Mouse (Mus musculus) gastrocnemius, postnatal 36 days (tissue): Measurements from ENCODE around the gene Cd83. TPM values are rescaled to one million over a fixed set of nuclear protein-coding genes. Genes with fewer than 3 reads are reported as not detected.

Experiments used
- DNase-seq, 2 experiments: peaks; one replicate each; pipeline ENCODE4 v3.0.0; 2022
- intact Hi-C: fragments of 180-260 bp; cut with DNase I; formaldehyde crosslinking; loops from one replicate; pipeline ENCODE4 v1.15.1; 2025
- long read RNA-seq, 2 experiments: library from polyadenylated mRNA; stranded (forward); transcript quantifications; one replicate each; pipeline ENCODE4 v2.0.0; 2021
- total RNA-seq, 2 experiments: library from RNA; stranded (reverse); gene quantifications; 2 replicates each; pipeline ENCODE4 v1.2.3; 2021

Cd83 gene
- total RNA-seq: 1 to 10 TPM in 1 of 2 experiments, under 1 TPM in 1; 0.84 to 1.0 TPM
- long read RNA-seq, experiment 1, partial matches to known transcripts: 0 of 5 reads
- long read RNA-seq, experiment 1, other reads (novel, unspliced or antisense): 1 of 5 reads
- long read RNA-seq, experiment 2, transcript Cd83-201 (5 exons, 2,477 nt): major isoform, 5 of 8 reads
- long read RNA-seq, experiment 2, partial matches to known transcripts: 0 of 8 reads
- long read RNA-seq, experiment 2, other reads (novel, unspliced or antisense): 3 of 8 reads

DNA sequence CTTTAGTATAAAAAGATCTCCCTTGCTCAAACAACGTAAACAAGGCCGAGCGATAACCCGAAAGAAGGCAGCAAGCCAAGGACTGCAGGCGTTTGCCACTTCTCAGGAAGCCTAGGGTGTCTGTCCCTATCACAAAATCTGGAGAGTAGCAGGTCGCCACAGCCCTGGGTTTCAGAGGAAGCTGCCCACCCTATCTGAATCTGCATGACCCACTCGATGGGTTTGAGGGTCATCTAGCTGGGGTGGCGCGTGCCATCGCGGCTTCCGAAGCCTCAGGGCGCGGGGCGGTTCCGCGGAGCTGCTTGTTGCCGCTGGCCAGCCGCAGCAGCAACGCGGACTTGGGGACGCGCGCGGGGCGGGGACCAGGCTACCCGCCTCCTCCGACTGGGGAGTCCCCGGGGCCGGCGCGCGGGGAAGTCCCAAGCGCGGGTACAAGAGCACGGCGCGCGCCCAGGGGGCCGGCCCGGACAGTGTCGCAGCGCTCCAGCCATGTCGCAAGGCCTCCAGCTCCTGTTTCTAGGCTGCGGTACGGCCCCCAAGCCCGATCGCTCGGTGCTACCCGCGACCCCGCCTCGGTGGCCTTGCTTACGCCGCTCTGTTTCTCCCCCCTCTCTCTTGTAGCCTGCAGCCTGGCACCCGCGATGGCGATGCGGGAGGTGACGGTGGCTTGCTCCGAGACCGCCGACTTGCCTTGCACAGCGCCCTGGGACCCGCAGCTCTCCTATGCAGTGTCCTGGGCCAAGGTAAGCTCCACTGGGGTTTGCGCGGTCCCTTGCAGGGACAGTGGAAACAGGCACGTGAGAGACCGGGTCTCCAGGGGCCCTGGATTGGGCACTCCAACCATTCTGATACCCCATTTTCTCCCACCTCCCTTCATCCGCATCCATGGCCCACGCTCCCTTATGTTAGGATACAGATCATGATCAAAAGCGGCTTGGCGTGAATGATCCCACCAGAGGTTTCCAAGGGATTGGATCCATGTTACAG, at the start of gene Cd83:
Gene Cd83, plus strand, starts transcription at position 51 of the 987 bp plus-strand sequence.
- intact Hi-C loops: no loop called here
- peak; percentile 56 for DNase-seq

DNA sequence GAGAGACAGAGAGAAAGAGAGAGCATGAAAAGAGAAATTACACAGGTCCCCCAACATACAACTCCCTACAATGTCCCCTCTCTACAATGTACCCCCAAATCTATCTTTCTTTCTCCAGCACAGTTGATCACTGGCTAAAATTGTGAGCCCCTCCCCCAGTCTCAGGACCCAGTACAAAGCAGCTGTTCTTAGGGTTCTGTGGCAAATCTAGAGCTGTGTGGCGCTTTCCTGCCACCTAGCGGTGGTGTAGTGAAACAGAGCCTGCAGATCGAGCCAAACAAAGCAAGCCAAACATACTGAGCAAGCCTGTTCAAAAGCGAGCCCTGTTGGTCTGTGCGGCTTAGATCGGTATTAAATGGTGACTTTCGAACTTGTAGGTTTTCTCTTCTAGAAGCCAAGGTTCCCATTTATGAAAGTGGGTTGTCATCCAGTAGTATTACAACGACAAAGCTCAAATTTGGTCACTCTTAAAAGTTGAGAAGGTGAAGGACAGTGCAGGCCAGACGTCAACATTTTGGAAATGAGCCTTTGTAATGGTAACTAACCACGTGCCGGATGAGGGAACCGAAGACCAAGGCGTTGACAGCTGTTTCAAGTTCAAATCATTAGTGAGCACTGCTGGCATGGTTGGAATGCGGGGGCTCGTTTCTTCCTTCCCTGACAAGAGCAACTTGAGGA, 44.8 kb upstream of the Cd83 start:
- peak; percentile 55 to 66 for DNase-seq
- intact Hi-C loops: loop anchor here (5.0 kb wide), 1 partner anchor 557 kb away; no protein-coding TSS in a partner anchor

DNA sequence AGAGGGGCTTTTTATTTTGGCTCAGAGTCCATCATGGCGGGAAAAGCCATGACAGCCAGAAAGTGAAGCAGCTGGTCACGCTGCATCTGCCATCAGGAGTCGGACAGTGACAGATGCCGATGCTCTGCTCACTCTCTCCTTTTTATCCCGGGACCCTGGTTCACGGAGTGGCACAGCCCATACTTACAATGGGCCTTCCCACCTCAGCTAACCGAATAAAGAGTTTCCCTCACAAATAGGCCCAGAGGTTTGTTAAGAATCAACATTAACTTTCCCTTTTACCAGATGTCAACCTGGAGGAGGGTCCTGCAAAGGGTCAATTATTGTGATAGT, 44.3 kb upstream of the Cd83 start:
- DNase-seq: no peak
- intact Hi-C loops: no loop called here

DNA sequence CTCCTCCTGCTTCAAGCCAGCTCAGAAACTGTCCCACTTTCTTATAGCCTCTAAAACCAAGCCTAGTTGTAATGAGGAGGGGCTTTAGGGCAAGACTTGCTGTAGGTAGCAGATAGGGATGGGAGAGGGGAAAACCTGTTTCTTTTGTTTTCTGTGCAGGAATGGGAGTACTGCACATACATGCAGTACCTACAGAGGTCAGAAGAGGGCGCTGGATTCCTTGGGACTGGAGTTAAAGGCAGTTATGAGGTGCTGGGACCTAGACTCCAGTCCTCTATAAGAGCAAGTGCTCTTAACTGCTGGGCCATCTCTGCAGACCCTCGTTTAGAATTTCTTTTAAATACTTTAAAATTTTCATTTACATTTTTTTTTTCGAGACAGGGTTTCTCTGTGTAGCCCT, 41.9 kb upstream of the Cd83 start:
- intact Hi-C loops: no loop called here

DNA sequence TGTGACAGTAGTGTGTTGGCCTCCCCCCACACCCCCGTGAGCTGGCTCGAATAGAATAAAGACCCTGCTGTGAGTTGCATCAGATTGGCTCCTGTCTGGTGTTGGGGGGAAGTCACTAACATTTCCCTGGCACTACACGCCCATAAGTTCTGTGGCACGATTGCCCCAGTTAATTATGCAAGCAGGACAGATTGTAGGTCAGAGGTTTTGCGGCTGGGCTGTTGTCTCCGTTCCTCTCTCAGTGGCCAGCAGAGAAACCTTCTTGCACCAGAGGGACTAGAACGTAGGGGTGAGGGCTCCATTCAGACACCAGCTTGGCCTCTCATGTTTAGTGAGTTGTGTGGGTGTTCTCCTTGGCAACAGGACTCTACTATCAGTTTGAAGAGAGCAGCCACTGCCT, 40.3 kb upstream of the Cd83 start:
- intact Hi-C loops: no loop called here
- no peak for DNase-seq

More for the DNA sequence above, 41.9 kb upstream of the Cd83 start:
- DNase-seq: no peak

DNA sequence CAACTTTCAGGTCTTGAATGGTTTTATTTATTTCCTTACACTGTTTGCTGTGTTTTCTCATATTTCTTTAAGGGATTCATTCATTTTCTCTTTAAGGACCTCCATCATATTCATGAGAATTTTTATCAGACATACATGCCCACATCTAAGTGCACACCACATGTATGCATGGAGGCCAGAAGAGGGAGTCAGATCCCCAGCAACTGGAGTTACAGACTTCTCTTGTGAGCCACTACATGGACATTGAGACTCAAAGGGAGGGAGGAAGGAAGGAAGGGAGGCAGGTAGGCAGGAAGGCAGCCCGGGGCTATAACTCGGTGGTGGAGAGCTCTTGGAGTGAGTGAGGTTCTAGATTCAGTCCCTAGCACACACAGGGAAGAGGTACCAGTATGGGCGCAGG, 34.3 kb upstream of the Cd83 start:
- intact Hi-C loops: no loop called here

DNA sequence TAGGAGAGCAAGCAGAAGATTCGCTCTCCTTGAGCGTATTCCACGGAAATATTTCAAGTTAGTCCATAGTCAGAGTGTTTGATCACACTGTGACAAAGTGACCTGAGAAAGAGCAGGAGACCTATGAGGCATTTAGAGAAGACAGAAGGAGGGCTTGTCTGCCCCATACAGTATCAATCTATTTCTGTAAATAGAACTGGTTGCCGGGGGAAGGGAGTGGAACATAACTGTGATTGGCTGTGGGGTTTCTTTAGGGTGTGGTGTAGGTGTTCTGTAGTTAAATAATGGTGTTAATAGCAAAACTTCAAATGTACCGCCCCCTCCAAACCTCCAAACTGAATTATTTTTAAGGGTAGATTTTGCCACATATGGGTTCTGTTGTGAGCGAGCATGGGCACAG, 33.6 kb upstream of the Cd83 start:
- DNase-seq: no peak
- intact Hi-C loops: no loop called here

More for the DNA sequence above, 34.3 kb upstream of the Cd83 start:
- no peak for DNase-seq

DNA sequence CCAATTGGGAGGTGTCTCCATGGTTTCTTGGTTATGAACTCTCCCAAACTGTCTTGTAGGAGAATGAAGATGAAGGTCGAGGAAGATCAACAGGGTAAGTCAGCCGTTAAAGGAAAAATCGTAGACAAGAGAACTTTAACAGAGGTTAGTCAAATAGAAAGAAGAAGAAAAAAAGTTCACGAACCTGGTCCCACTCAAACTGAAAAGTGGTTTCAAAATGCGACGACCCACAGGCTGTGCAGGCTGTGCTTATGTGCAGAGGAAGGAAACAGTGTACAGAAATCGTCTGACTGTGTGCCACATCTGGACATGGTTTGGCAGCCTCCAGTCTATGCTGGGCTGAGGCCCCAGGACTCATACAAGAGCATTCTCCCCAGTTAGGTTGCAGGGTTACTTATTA, 32.2 kb upstream of the Cd83 start:
- no peak for DNase-seq
- intact Hi-C loops: no loop called here

DNA sequence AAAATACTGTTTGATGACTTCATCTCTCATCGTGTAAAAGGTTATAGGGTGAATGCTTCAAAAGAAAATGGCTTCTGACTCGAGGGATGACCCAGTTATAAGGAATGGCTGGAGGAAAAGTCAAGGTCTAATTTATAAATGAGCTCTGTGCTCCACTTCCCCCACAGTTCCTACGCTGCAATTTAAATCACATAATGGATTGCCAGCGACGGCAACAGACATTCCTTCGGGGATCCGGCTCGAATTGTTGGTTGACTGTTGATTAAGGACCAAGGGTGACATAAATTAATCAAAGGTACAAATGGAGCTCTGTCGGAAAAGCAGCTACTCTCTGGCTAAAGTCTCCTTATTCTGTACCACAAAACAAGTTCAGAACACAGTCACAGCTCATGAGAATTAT, 30.9 kb upstream of the Cd83 start:
- no peak for DNase-seq
- intact Hi-C loops: no loop called here

DNA sequence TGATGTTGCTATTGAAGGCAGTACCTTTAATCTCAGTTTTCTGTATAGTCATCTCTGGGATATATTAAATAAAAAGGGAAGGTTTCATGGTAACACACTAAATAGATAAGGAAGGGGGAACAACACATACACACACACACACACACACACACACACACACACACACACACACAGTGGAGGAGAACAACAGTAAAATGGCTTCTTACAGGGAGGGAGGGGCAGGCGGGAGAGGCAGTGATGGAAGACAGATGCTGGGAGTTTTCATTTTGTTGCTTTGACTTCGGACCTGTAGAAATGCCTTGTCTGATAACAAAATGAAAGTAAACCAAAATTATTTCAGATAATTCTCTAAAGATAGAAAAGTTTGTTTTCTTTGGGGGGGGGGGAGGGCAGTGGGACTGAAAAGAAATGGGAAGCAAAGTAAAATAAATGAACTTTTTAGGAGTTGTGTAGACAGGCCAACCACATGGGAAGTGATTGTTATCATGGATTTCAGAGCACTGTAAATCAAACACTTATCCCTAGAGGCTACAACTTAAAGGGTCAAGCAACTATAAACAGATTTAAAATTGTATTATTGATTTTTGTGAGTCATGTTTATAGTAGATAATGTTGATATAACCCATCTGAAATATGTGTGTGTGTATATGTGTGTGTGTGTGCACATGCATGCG, 30.0 kb upstream of the Cd83 start:
- intact Hi-C loops: no loop called here
- no peak for DNase-seq

DNA sequence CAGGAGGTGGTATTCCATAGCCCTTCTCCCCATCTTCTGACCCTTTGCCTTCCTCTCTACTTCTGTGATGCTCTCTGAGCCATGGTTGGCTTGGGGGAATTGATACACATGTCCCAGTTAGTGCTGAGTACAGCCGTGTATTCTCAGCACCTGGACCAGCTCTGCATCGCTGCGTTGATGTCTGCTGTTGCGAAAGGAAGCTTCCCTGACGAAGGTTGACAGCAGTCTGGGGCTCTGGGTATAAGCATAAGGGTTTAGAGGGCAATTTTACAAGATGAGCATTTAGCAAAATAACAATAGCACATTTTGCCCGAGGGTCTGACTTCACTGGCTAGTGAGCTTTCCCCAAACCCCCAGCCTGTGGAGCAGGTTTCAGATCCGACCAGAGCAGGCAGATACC, 29.0 kb upstream of the Cd83 start:
- intact Hi-C loops: no loop called here

DNA sequence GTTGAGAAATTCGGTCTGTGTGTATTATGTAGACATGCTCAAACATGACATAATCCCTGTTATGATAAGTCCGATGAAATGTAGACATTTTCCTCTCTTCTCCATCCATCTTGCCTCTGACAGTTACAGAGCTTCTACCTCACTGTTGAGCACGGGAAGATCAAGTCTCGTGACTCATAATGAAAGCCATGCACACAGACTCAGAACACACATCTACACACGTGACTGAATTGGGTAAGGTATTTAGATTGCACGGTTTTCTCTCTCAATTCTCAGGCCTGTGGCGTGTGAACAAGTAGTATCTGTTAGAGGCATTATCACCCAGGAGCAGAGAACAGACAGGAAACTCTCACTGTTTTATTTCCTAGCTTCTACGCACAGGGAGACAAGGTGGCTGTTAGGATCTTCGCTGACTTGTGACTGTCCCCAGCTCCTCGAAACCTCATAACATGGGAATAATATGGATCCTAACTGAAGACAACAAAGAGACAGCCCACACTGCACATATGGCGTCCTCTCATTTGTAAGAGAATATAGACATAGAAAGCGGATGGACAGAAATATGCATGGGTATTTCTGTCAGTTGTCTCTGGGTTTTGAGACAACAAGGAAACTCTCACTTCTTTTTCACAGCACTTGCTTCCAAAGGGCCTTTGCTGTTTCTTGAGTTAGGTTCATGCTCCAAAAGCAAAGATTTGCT, 23.3 kb upstream of the Cd83 start:
- intact Hi-C loops: no loop called here
- DNase-seq: no peak

More for the DNA sequence above, 29.0 kb upstream of the Cd83 start:
- no peak for DNase-seq

DNA sequence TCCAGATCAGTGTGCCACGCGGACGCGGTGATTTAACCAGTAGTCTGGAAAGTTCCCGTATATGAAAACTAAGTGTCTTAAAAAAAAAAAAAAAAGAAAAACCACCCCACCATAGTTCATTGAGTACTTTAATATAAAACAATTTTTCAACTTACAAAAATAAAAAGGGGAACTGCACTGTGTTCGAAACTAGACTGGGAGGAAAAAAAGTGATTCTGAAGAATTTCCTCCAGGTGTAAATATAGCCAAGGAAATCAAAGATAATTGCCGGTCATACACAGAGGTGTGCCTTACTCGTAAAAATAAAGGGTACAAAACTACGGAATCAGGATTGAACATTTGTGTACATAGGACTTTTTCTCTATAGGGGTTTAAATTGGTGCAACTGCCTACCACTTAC, 21.7 kb upstream of the Cd83 start:
- no peak for DNase-seq
- intact Hi-C loops: no loop called here

DNA sequence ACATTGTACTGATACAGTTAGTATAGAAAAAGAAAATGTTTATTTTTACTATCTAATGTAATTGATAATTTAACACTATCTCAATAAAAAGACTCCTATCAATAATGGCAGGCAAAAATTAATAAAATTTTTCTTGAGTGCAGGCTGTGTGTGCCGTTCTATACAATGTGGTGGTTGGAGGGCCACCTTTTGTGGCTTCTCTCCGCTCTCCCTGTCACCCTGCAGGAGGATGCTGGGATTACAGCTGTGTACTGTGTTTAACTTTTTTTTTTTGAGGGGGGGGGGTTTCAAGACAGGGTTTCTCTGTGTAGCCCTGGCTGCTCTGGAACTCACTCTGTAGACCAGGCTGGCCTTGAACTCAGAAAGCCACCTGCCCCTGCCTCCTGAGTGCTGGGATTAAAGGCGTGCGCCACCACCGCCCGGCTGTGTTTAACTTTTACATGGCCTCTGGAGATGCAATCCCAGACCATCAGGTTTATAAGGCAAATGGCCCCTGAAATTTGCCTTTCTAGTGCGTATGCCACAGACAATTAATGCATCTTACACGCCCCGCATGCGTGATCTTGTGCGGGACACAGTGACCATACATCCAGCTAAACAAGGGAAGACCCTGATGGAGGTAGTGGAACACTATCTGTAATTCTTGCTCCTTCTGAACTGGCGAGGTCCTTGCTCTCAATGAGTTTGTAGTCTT, 21.1 kb upstream of the Cd83 start:
- DNase-seq: no peak
- intact Hi-C loops: no loop called here

DNA sequence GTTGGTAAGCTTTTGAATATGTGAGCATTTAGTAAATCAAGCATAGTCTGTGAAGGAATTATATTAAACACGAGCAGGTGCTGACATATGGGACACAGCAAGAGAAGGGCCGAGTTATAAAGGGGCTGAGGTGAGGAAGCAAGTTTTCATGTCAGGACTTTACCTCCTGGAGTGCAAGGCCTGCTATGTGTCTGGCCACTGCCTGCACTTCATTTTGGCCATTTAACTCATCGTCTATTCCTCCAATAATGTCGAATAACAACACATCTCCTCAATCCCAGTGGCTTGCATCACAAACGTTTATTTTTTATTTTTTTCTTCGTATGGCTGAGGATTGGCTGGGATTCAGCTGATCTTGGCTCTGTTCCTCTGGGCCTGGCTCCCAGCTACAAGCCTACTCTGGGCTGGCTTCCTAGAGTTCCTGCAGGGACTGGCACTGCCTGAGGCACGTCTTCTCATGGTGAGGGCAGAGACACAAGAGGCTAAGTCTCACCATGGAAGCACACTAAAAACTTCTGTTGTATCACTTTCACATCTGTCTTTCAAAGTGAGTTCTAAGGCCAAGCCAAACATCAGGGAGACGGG, 20.5 kb upstream of the Cd83 start:
- DNase-seq: no peak
- intact Hi-C loops: no loop called here

DNA sequence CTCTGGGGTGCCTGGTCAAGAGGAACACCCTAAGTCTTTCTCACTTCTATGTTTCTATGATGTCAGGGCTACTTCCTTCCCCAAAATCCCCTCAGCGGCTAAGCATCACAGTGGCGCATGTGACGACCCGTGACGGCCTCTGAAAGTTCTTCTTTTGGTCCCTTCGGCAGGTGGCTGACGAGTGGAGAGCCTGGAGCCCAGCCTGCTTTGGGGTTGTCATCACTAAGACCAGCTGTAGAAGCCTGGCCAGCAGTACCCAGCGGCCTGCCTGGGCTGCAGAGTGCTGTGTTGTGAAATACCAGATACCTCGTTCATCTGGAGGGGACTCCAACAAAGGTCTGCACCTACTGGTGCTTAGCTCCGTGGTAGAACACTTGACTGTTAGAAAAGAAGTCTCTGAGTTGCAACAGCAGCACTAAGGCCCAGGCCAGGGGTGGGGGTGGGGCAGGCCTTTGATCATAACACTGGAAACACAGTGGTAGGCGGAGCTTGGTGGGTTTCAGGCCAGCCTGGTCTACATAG, 19.2 kb upstream of the Cd83 start:
- DNase-seq: no peak

DNA sequence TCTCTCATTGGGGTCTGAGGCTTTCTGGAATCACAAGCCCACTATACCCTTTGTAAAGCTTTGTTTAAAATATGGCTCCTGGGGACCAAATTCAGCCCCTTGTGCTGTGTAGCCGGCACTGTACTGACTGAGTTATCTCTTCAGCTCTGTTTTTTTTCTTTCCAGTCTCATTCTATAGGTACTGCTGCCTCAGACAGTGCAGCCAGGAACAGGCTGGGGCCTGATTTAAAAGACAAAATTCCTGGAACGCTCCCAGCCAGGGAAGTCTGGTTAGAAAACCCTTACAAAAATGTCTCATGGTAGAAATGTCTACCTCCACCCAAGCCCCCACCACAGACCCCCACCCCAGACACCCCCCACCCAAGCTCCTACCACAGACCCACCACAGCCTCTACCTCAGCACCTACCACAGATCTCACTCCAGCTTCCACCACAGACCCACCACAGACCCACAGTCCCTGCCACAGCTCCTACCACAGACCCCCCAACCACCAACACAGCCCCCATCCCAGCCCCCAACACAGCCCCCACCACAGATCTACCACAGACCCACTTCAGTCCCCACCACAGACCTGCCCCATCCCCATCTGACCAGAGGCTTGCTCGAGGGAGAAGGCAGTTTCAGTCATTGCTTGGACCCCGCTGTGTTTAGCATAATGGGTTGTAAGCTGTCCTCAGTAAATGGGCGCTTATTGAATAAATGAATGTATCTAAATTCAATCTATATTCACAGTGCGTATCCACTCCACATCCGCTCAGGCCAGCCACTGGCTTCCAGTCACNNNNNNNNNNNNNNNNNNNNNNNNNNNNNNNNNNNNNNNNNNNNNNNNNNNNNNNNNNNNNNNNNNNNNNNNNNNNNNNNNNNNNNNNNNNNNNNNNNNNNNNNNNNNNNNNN, 17.5 kb upstream of the Cd83 start:
- DNase-seq: no peak
- intact Hi-C loops: no loop called here

More for the DNA sequence above, 19.2 kb upstream of the Cd83 start:
- intact Hi-C loops: no loop called here

DNA sequence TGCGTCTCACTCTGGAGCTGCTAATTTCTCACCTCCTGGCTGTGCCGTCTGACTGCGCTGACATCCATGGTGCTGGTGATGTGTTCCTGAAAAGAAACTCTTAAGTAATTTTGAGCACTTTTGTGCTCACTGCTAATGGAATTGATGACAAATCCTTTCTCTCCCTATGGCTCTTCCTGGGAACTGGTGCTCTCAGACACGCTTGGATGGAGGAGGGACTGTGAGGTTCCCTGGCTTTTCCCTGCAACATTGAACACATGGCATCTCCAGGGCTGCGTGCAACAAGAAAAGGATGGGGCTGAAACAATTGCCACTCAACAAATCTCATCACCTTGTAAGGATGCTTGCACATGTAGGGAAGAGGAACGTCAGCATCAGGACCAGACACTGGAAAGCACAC, 11.6 kb upstream of the Cd83 start:
- intact Hi-C loops: no loop called here
- DNase-seq: no peak
